Mouse (Mus musculus) central nervous system, embryonic 14 days (tissue): ENCODE measurements around the gene Ptgdr2. TPM values are rescaled to one million over a fixed set of nuclear protein-coding genes. Genes with fewer than 3 reads are reported as not detected.

Experiments used
- polyA plus RNA-seq: library from polyadenylated mRNA; depleted of rRNA; stranded (reverse); fragments of >200 nt; gene quantifications from 2 replicates; pipeline ENCODE4 v1.2.3, GENCODE M21; 2012; rRNA removed

Gene Ptgdr2
- polyA plus RNA-seq: 0.23 and 0.28 TPM in 2 replicates

GRCm38 (mm10) chr19:10937110-10937563, at the start of gene Ptgdr2:
Gene Ptgdr2, plus strand, starts transcription at chr19:10937160.

GRCm38 (mm10) chr19:10895016-10895528, 41.9 kb upstream of the Ptgdr2 start, which contains the start of gene Prpf19:
Gene Prpf19, plus strand, starts transcription at chr19:10895231.

GRCm38 (mm10) chr19:10920532-10920931, 16.4 kb upstream of the Ptgdr2 start, which contains the start of gene Zp1:
Gene Zp1, minus strand, starts transcription at chr19:10920632.

GRCm38 (mm10) chr19:10949112-10949511, 12.2 kb downstream of the Ptgdr2 start, which contains the start of gene Ccdc86:
Gene Ccdc86, minus strand, starts transcription at chr19:10949266.

GRCm38 (mm10) chr19:10974238-10974865, 37.4 kb downstream of the Ptgdr2 start, which contains the start of gene Ms4a10:
Gene Ms4a10, minus strand, starts transcription at chr19:10974670.

Other genes with a start within 250 kb of the Ptgdr2 start
- gene Vps37c, start 248.4 kb upstream of the Ptgdr2 start, polyA plus RNA-seq: 27.8 and 30.0 TPM in 2 replicates
- 0.10 and 0.18 TPM in 2 replicates for gene Cd5, start 198.2 kb upstream of the Ptgdr2 start, polyA plus RNA-seq
- gene Cd6, start 107.1 kb upstream of the Ptgdr2 start, polyA plus RNA-seq: 0.03 TPM in 1 of 2 replicates, not detected in the other
- 1.8 and 2.6 TPM in 2 replicates for gene Slc15a3, start 97.4 kb upstream of the Ptgdr2 start, polyA plus RNA-seq
- gene Tmem132a, start 67.2 kb upstream of the Ptgdr2 start, polyA plus RNA-seq: 234 and 238 TPM in 2 replicates
- gene Tmem109, start 55.2 kb upstream of the Ptgdr2 start, polyA plus RNA-seq: 39.1 and 49.6 TPM in 2 replicates
- 331 and 345 TPM in 2 replicates for gene Prpf19, start 41.9 kb upstream of the Ptgdr2 start, polyA plus RNA-seq
- gene Zp1, start 16.5 kb upstream of the Ptgdr2 start, polyA plus RNA-seq: 0.07 and 0.10 TPM in 2 replicates
- 5.2 and 6.1 TPM in 2 replicates for gene Ccdc86, start 12.1 kb downstream of the Ptgdr2 start, polyA plus RNA-seq
- 0.08 TPM in 1 of 2 replicates, not detected in the other for gene Ms4a10, start 37.5 kb downstream of the Ptgdr2 start, polyA plus RNA-seq
- not detected in 2 replicates for gene Ms4a15, start 56.1 kb downstream of the Ptgdr2 start, polyA plus RNA-seq
- gene Ms4a18, start 80.9 kb downstream of the Ptgdr2 start, polyA plus RNA-seq: not detected in 2 replicates
- not detected in 2 replicates for gene Ms4a8a, start 143.9 kb downstream of the Ptgdr2 start, polyA plus RNA-seq
- gene 1700017D01Rik, start 193.7 kb downstream of the Ptgdr2 start, polyA plus RNA-seq: not detected in 2 replicates
- gene 1700025F22Rik, start 228.2 kb downstream of the Ptgdr2 start, polyA plus RNA-seq: not detected in 2 replicates